Mouse (Mus musculus) neural tube, embryonic 15.5 days (tissue): ENCODE measurements at regions not wholly inside any gene's neighbourhood (a gene's known extent, or its start where the extent isn't known, plus 50 kb on each side); places are given as distances from the start of the nearest gene placed in this dataset.
A peak's percentile ranks its signal among the peaks of the same experiment; 100 is the strongest.

ENCODE experiments used
- ATAC-seq: fragments of 200-750 bp; cut with Nextera tagmentation; 2 replicates; pipeline ENCODE4 v1.8.0; 2017; ENCODE audit warnings: mild to moderate bottlenecking, moderate TSS enrichment, moderate library complexity; ENCODE audit not compliant: low FRiP score
- H3K27ac ChIP-seq: fragments of 300-500 bp; sonication (generic); replicated peaks from 2 replicates; pipeline ENCODE4 v1.5.1; 2015; ENCODE audit warnings: mild to moderate bottlenecking, inconsistent platforms
- H3K27me3 ChIP-seq: fragments of 300-500 bp; sonication (generic); replicated peaks from 2 replicates; pipeline ENCODE4 v1.6.1; 2015; ENCODE audit warnings: inconsistent platforms
- H3K36me3 ChIP-seq: fragments of 300-500 bp; sonication (generic); 2 replicates; pipeline ENCODE4 v1.6.1; 2015; ENCODE audit warnings: inconsistent platforms
- H3K4me1 ChIP-seq: fragments of 300-500 bp; sonication (generic); 2 replicates; pipeline ENCODE4 v1.6.1; 2015; ENCODE audit warnings: inconsistent platforms
- H3K4me2 ChIP-seq: fragments of 300-500 bp; sonication (generic); 2 replicates; pipeline ENCODE4 v1.6.1; 2015; ENCODE audit warnings: inconsistent platforms, mild to moderate bottlenecking, moderate library complexity
- H3K4me3 ChIP-seq: fragments of 300-500 bp; sonication (generic); replicated peaks from 2 replicates; pipeline ENCODE4 v1.5.1; 2015; ENCODE audit warnings: mild to moderate bottlenecking, inconsistent platforms
- H3K9ac ChIP-seq: fragments of 300-500 bp; sonication (generic); replicated peaks from 2 replicates; pipeline ENCODE4 v1.6.1; 2015; ENCODE audit warnings: mild to moderate bottlenecking, inconsistent platforms
- H3K9me3 ChIP-seq: fragments of 300-500 bp; sonication (generic); replicated peaks from 2 replicates; pipeline ENCODE4 v1.6.1; 2016; ENCODE audit warnings: inconsistent platforms
- WGBS: fragments of 180-500 bp; shearing (Covaris S2); methylation state at CpG from one replicate; pipeline ENCODE4 v1.1.7; 2015; ENCODE audit warnings: mixed read lengths; 5-methylcytosine and 5-hydroxymethylcytosine counted together

GRCm38 (mm10) chr8:78086361-78086760 is 126.7 kb upstream of the Ttc29 start:
- Histone ChIP-seq H3K27ac (no peak overlapping the region), H3K9me3 (no peaks in the 10 kb centered on the region), H3K4me2 (no peak overlapping the region), H3K9ac (no peak overlapping the region), H3K4me1 (no peaks in the 10 kb centered on the region), H3K36me3 (no peaks in the 10 kb centered on the region), H3K27me3 (no peaks in the 10 kb centered on the region), H3K4me3 (no peak overlapping the region)
- WGBS, result 98% methylated on average over 3 of the region's 3 CpGs
- no peak for ATAC-seq

GRCm38 (mm10) chr8:78090382-78091122 is 122.5 kb upstream of the Ttc29 start:
- ATAC-seq, result no peak
- H3K4me2 ChIP-seq, result no peak overlapping the region
- H3K27me3 ChIP-seq, result no peaks in the 10 kb centered on the region
- H3K9ac ChIP-seq, result no peak overlapping the region
- no peak overlapping the region for H3K27ac ChIP-seq
- H3K4me3 ChIP-seq, result no peak overlapping the region
- no peaks in the 10 kb centered on the region for H3K9me3 ChIP-seq
- WGBS, result 89% methylated on average over 9 of the region's 9 CpGs
- H3K4me1 ChIP-seq, result no peaks in the 10 kb centered on the region
- no peaks in the 10 kb centered on the region for H3K36me3 ChIP-seq

- Histone ChIP-seq H3K4me1 (peaks cover 6% of the 10 kb centered on the region; the same call in 1 of the 2 replicates), H3K4me3 (no peak overlapping the region), H3K36me3 (no peaks in the 10 kb centered on the region), H3K9me3 (no peaks in the 10 kb centered on the region), H3K4me2 (no peak overlapping the region), H3K9ac (no peak overlapping the region), H3K27ac (no peak overlapping the region), H3K27me3 (no peaks in the 10 kb centered on the region)
- no peak for ATAC-seq
- WGBS, result 68% methylated on average over 5 of the region's 5 CpGs
Observed at GRCm38 (mm10) chr8:78096383-78096782, 116.7 kb upstream of the Ttc29 start.

GRCm38 (mm10) chr8:78098191-78098745 is 114.8 kb upstream of the Ttc29 start:
- H3K27me3 ChIP-seq, result no peaks in the 10 kb centered on the region
- H3K4me3 ChIP-seq, result no peak overlapping the region
- no peak overlapping the region for H3K9ac ChIP-seq
- H3K27ac ChIP-seq, result peak overlapping the region; percentile 24
- WGBS, result 24% methylated on average over 6 of the region's 6 CpGs
- no peaks in the 10 kb centered on the region for H3K36me3 ChIP-seq
- H3K4me2 ChIP-seq, result no peak overlapping the region
- H3K4me1 ChIP-seq, result peaks cover 6% of the 10 kb centered on the region; the same call in 1 of the 2 replicates
- no peaks in the 10 kb centered on the region for H3K9me3 ChIP-seq
- peak; percentile 57; the same call in 1 of the 2 replicates for ATAC-seq

- Histone ChIP-seq H3K9me3 (no peaks in the 10 kb centered on the region), H3K4me1 (peaks cover 6% of the 10 kb centered on the region; the same call in 1 of the 2 replicates), H3K27me3 (no peaks in the 10 kb centered on the region), H3K4me3 (no peak overlapping the region), H3K4me2 (no peak overlapping the region), H3K36me3 (no peaks in the 10 kb centered on the region), H3K27ac (no peak overlapping the region), H3K9ac (no peak overlapping the region)
- ATAC-seq, result no peak
- 60% methylated on average over 3 of the region's 3 CpGs for WGBS
Observed at GRCm38 (mm10) chr8:78099091-78099490, 114.0 kb upstream of the Ttc29 start.

- H3K27me3 ChIP-seq, result no peaks in the 10 kb centered on the region
- no peak overlapping the region for H3K9ac ChIP-seq
- H3K36me3 ChIP-seq, result no peaks in the 10 kb centered on the region
- H3K4me1 ChIP-seq, result no peaks in the 10 kb centered on the region
- no peak overlapping the region for H3K4me3 ChIP-seq
- no peak overlapping the region for H3K4me2 ChIP-seq
- H3K9me3 ChIP-seq, result no peaks in the 10 kb centered on the region
- WGBS, result 58% methylated on average over 7 of the region's 7 CpGs
- H3K27ac ChIP-seq, result no peak overlapping the region
- no peak for ATAC-seq
Observed at GRCm38 (mm10) chr8:78107339-78107738, 105.8 kb upstream of the Ttc29 start.

GRCm38 (mm10) chr8:78110003-78110649 is 103.0 kb upstream of the Ttc29 start:
- WGBS, result 86% methylated on average over 3 of the region's 3 CpGs
- no peak overlapping the region for H3K4me2 ChIP-seq
- H3K27me3 ChIP-seq, result no peaks in the 10 kb centered on the region
- no peaks in the 10 kb centered on the region for H3K36me3 ChIP-seq
- no peaks in the 10 kb centered on the region for H3K9me3 ChIP-seq
- no peak overlapping the region for H3K4me3 ChIP-seq
- H3K9ac ChIP-seq, result no peak overlapping the region
- no peak overlapping the region for H3K27ac ChIP-seq
- no peaks in the 10 kb centered on the region for H3K4me1 ChIP-seq
- ATAC-seq, result no peak

- H3K27ac ChIP-seq, result no peak overlapping the region
Observed at GRCm38 (mm10) chr8:78113105-78113504, 100.0 kb upstream of the Ttc29 start.

GRCm38 (mm10) chr8:78114512-78114911 is 98.6 kb upstream of the Ttc29 start:
- peaks cover 1% of the 10 kb centered on the region; the same call in 1 of the 2 replicates for H3K4me1 ChIP-seq
- no peaks in the 10 kb centered on the region for H3K9me3 ChIP-seq
- H3K36me3 ChIP-seq, result no peaks in the 10 kb centered on the region
- no peak overlapping the region for H3K27ac ChIP-seq
- no peak overlapping the region for H3K4me2 ChIP-seq
- no peak overlapping the region for H3K4me3 ChIP-seq
- no peak for ATAC-seq
- H3K9ac ChIP-seq, result no peak overlapping the region
- 18% methylated on average over 4 of the region's 4 CpGs for WGBS
- no peaks in the 10 kb centered on the region for H3K27me3 ChIP-seq

More at GRCm38 (mm10) chr8:78113105-78113504, 100.0 kb upstream of the Ttc29 start:
- Histone ChIP-seq H3K27me3 (no peaks in the 10 kb centered on the region), H3K4me1 (no peaks in the 10 kb centered on the region), H3K4me2 (0 out of 2 replicates have a peak overlapping the region, but pooled peaks have one; percentile 3), H3K4me3 (no peak overlapping the region), H3K9me3 (no peaks in the 10 kb centered on the region), H3K36me3 (no peaks in the 10 kb centered on the region), H3K9ac (no peak overlapping the region)
- WGBS, result 43% methylated on average over 12 of the region's 12 CpGs
- no peak for ATAC-seq

GRCm38 (mm10) chr8:78117191-78117590 is 95.9 kb upstream of the Ttc29 start:
- Histone ChIP-seq H3K4me2 (no peak overlapping the region), H3K36me3 (no peaks in the 10 kb centered on the region), H3K9ac (no peak overlapping the region), H3K27me3 (no peaks in the 10 kb centered on the region), H3K4me1 (peaks cover 4% of the 10 kb centered on the region; the same call in 1 of the 2 replicates), H3K9me3 (no peaks in the 10 kb centered on the region), H3K4me3 (no peak overlapping the region), H3K27ac (no peak overlapping the region)
- no peak for ATAC-seq

GRCm38 (mm10) chr8:78118493-78118892 is 94.6 kb upstream of the Ttc29 start:
- Histone ChIP-seq H3K27ac (no peak overlapping the region), H3K36me3 (no peaks in the 10 kb centered on the region), H3K4me1 (peaks cover 4% of the 10 kb centered on the region; the same call in 1 of the 2 replicates), H3K4me2 (no peak overlapping the region), H3K9ac (no peak overlapping the region), H3K9me3 (no peaks in the 10 kb centered on the region), H3K27me3 (no peaks in the 10 kb centered on the region), H3K4me3 (no peak overlapping the region)
- ATAC-seq, result no peak
- 91% methylated on average over 9 of the region's 9 CpGs for WGBS

GRCm38 (mm10) chr8:78119682-78120081 is 93.4 kb upstream of the Ttc29 start:
- no peak overlapping the region for H3K4me2 ChIP-seq
- peak overlapping the region; percentile 39 for H3K27ac ChIP-seq
- no peaks in the 10 kb centered on the region for H3K9me3 ChIP-seq
- H3K4me1 ChIP-seq, result peaks cover 4% of the 10 kb centered on the region; the same call in 1 of the 2 replicates
- H3K27me3 ChIP-seq, result no peaks in the 10 kb centered on the region
- no peaks in the 10 kb centered on the region for H3K36me3 ChIP-seq
- no peak overlapping the region for H3K9ac ChIP-seq
- peak; percentile 83; the same call in 1 of the 2 replicates for ATAC-seq
- 40% methylated on average over 11 of the region's 11 CpGs for WGBS
- no peak overlapping the region for H3K4me3 ChIP-seq
